Mouse (Mus musculus) limb, embryonic 15.5 days (tissue): ENCODE data around the gene Xrcc2. TPM values are rescaled to one million over a fixed set of nuclear protein-coding genes. Genes with fewer than 3 reads are reported as not detected.
"Not testable (repeated sequence)": the region's sequence is repeated elsewhere in the genome, so short reads cannot be mapped to it uniquely, and the experiment has no call there.

Experiments used
- ATAC-seq: fragments of 200-750 bp; cut with Nextera tagmentation; 2 replicates; pipeline ENCODE4 v1.8.0; 2017; ENCODE audit warnings: low read depth, moderate TSS enrichment; ENCODE audit not compliant: insufficient number of reproducible peaks, low FRiP score, low TSS enrichment
- H3K27ac ChIP-seq: fragments of 300-500 bp; sonication (generic); 2 replicates; pipeline ENCODE4 v1.5.1; 2015; ENCODE audit warnings: moderate library complexity, mild to moderate bottlenecking, inconsistent platforms
- H3K27me3 ChIP-seq: fragments of 300-500 bp; sonication (generic); 2 replicates; pipeline ENCODE4 v1.6.1; 2015; ENCODE audit warnings: inconsistent platforms
- H3K36me3 ChIP-seq: fragments of 300-500 bp; sonication (generic); 2 replicates; pipeline ENCODE4 v1.6.1; 2015; ENCODE audit warnings: inconsistent platforms
- H3K4me1 ChIP-seq: fragments of 300-500 bp; sonication (generic); 2 replicates; pipeline ENCODE4 v1.6.1; 2015; ENCODE audit warnings: inconsistent platforms
- H3K4me2 ChIP-seq: fragments of 300-500 bp; sonication (generic); 2 replicates; pipeline ENCODE4 v1.6.1; 2015; ENCODE audit warnings: mild to moderate bottlenecking, inconsistent platforms
- H3K4me3 ChIP-seq: fragments of 300-500 bp; sonication (generic); 2 replicates; pipeline ENCODE4 v1.5.1; 2015; ENCODE audit warnings: mild to moderate bottlenecking, inconsistent platforms
- H3K9ac ChIP-seq: fragments of 300-500 bp; sonication (generic); 2 replicates; pipeline ENCODE4 v1.6.1; 2015; ENCODE audit warnings: inconsistent platforms
- H3K9me3 ChIP-seq: fragments of 300-500 bp; sonication (generic); 2 replicates; pipeline ENCODE4 v1.6.1; 2016; ENCODE audit warnings: inconsistent platforms
- WGBS: fragments of 180-500 bp; shearing (Covaris S2); methylation state at CpG from one replicate; pipeline ENCODE4 v1.1.7; 2015; 5-methylcytosine and 5-hydroxymethylcytosine counted together
- polyA plus RNA-seq: library from polyadenylated mRNA; unstranded; fragments of >200 nt; fragmentation: Nextera tagmentation; extraction: Ambion mirVana; gene quantifications from 2 replicates; pipeline ENCODE4 v1.2.1, GENCODE M21; 2015

Xrcc2 gene
- polyA plus RNA-seq, 1 experiment from 2014 or later = 6.5 TPM

GRCm38 (mm10) chr5:25723016-25723415, 17.4 kb upstream of the Xrcc2 start:
- Histone ChIP-seq H3K9ac (no peak overlapping the region), H3K27ac (no peak overlapping the region), H3K36me3 (no peaks in the 10 kb centered on the region), H3K9me3 (no peaks in the 10 kb centered on the region), H3K4me2 (no peak overlapping the region), H3K4me3 (no peak overlapping the region), H3K4me1 (no peaks in the 10 kb centered on the region), H3K27me3 (no peaks in the 10 kb centered on the region)
- WGBS = 70% methylated on average over 2 of the region's 2 CpGs
- ATAC-seq = no peak

DNA sequence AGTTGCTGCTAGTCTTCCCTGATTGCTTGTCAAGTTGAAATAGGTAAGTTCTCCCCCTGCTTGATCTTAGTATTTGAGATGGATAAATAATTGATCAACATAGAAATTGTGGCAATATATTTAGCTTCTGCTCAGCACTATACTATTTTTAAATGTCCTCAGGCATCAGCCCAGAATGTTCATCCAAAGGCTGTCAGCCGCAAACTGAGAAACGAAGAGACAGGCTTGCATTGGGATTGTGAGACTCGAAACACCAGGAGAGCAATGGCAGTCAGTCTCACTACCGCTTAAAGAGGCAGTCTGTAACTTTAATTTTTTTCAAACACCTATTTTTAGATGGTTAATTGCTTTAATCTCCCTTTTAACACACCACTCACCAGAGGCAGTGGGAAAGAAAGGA, 13.8 kb upstream of the Xrcc2 start:
- H3K4me2 ChIP-seq = no peak overlapping the region
- no peak overlapping the region for H3K4me3 ChIP-seq
- H3K4me1 ChIP-seq = no peaks in the 10 kb centered on the region
- ATAC-seq = no peak
- H3K27me3 ChIP-seq = no peaks in the 10 kb centered on the region
- no peak overlapping the region for H3K9ac ChIP-seq
- WGBS = 76% methylated on average over 4 of the region's 4 CpGs
- no peaks in the 10 kb centered on the region for H3K9me3 ChIP-seq
- no peaks in the 10 kb centered on the region for H3K36me3 ChIP-seq
- no peak overlapping the region for H3K27ac ChIP-seq

DNA sequence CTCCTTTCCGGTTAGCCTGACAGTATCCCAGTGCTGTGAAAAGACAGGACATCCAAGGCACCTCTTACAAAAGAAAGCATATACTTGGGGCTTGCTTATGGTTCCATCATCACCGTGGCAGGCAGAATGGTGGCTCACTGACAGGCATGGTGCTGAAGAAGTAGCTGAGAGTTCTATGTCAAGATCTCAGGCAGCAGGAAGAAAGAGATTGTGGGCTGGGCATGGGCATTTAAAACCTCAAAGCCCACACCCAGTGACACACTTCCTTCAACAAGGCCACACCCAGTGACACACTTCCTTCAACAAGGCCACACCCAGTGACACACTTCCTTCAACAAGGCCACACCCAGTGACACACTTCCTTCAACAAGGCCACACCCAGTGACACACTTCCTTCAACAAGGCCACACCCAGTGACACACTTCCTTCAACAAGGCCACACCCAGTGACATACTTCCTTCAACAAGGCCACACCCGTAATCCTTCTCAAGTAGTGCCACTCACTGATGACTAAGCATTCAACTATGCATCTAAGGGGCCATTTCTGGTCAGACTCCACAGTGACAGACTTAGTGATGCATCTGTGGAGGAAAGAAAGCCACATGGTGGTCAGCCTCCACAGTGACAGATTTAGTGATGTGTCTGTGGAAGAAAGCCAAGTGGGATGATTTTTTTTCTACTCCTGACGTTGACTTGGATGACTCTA, 7.5 kb upstream of the Xrcc2 start:
- not testable (repeated sequence) for ATAC-seq, H3K4me2 ChIP-seq, H3K9me3 ChIP-seq, H3K36me3 ChIP-seq, H3K4me1 ChIP-seq, H3K27me3 ChIP-seq, H3K4me3 ChIP-seq, H3K9ac ChIP-seq, H3K27ac ChIP-seq
- WGBS = 94% methylated on average over 4 of the region's 4 CpGs

GRCm38 (mm10) chr5:25704702-25705566, 691 bp downstream of the Xrcc2 start:
- Histone ChIP-seq H3K9me3 (no peaks in the 10 kb centered on the region), H3K27ac (peak overlapping the region; percentile 73), H3K27me3 (no peaks in the 10 kb centered on the region), H3K4me1 (peaks cover 10% of the 10 kb centered on the region), H3K4me2 (peak overlapping the region; percentile 66), H3K9ac (peak overlapping the region; percentile 47), H3K4me3 (peak overlapping the region; percentile 85), H3K36me3 (0 out of 2 replicates have a peak, but pooled peaks cover 3% of the 10 kb centered on the region)
- peak; percentile 42; the same call in 1 of the 2 replicates for ATAC-seq
- WGBS = 21% methylated on average over 19 of the region's 19 CpGs

GRCm38 (mm10) chr5:25697941-25698340, 7.7 kb downstream of the Xrcc2 start:
- WGBS = 86% methylated on average over 7 of the region's 7 CpGs
- Histone ChIP-seq H3K4me2 (no peak overlapping the region), H3K4me1 (no peaks in the 10 kb centered on the region), H3K4me3 (no peak overlapping the region), H3K36me3 (0 out of 2 replicates have a peak, but pooled peaks cover 6% of the 10 kb centered on the region), H3K9ac (no peak overlapping the region), H3K27me3 (no peaks in the 10 kb centered on the region), H3K27ac (no peak overlapping the region), H3K9me3 (no peaks in the 10 kb centered on the region; the same call in 1 of the 2 replicates)
- no peak for ATAC-seq

DNA sequence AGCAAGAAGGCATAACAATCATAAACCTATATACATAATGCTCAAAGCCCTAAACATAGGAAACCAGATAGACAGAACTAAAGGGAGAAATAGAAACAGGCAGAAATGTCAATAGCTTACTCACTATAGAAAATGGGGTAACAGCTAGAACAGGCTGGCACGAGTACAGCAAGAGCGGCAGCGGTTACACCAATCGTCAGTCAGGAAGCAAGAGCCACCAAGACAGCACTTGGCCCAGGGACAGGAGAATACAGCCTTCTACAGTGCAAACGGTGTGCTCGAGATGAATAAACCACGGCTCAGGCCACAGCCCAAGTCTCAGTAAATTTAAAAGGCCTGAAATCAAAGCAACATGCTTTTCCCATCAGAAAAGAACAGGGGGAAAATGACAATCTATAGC, 9.4 kb downstream of the Xrcc2 start:
- no peak for ATAC-seq
- WGBS = 85% methylated on average over 7 of the region's 7 CpGs
- 0 out of 2 replicates have a peak, but pooled peaks cover 17% of the 10 kb centered on the region for H3K36me3 ChIP-seq
- no peaks in the 10 kb centered on the region; the same call in 1 of the 2 replicates for H3K9me3 ChIP-seq
- H3K9ac ChIP-seq = no peak overlapping the region
- no peaks in the 10 kb centered on the region for H3K4me1 ChIP-seq
- no peak overlapping the region for H3K4me3 ChIP-seq
- no peak overlapping the region for H3K27ac ChIP-seq
- H3K4me2 ChIP-seq = no peak overlapping the region
- H3K27me3 ChIP-seq = no peaks in the 10 kb centered on the region

- no peaks in the 10 kb centered on the region; the same call in 1 of the 2 replicates for H3K9me3 ChIP-seq
- H3K9ac ChIP-seq = no peak overlapping the region
- H3K4me2 ChIP-seq = no peak overlapping the region
- ATAC-seq = no peak
- no peak overlapping the region for H3K27ac ChIP-seq
- no peaks in the 10 kb centered on the region for H3K27me3 ChIP-seq
- no peak overlapping the region for H3K4me3 ChIP-seq
- no peaks in the 10 kb centered on the region for H3K4me1 ChIP-seq
- WGBS = 84% methylated on average over 6 of the region's 6 CpGs
- H3K36me3 ChIP-seq = 0 out of 2 replicates have a peak, but pooled peaks cover 20% of the 10 kb centered on the region
Measured at GRCm38 (mm10) chr5:25695786-25696185, 9.8 kb downstream of the Xrcc2 start.

GRCm38 (mm10) chr5:25671696-25672520, 33.7 kb downstream of the Xrcc2 start:
- peaks cover under 1% of the 10 kb centered on the region; the same call in 1 of the 2 replicates for H3K4me1 ChIP-seq
- 82% methylated on average over 31 of the region's 31 CpGs for WGBS
- H3K9ac ChIP-seq = no peak overlapping the region
- no peaks in the 10 kb centered on the region for H3K9me3 ChIP-seq
- H3K4me2 ChIP-seq = 0 out of 2 replicates have a peak overlapping the region, but pooled peaks have one; percentile 10
- H3K27ac ChIP-seq = no peak overlapping the region
- 0 out of 2 replicates have a peak, but pooled peaks have one; percentile 12 for ATAC-seq
- H3K36me3 ChIP-seq = no peaks in the 10 kb centered on the region
- H3K4me3 ChIP-seq = no peak overlapping the region
- H3K27me3 ChIP-seq = no peaks in the 10 kb centered on the region

- no peaks in the 10 kb centered on the region for H3K36me3 ChIP-seq
- H3K4me1 ChIP-seq = peaks cover 2% of the 10 kb centered on the region
- no peak overlapping the region for H3K27ac ChIP-seq
- H3K4me3 ChIP-seq = no peak overlapping the region
- no peak for ATAC-seq
- WGBS = 65% methylated on average over 3 of the region's 3 CpGs
- no peak overlapping the region for H3K4me2 ChIP-seq
- H3K9me3 ChIP-seq = no peaks in the 10 kb centered on the region
- H3K27me3 ChIP-seq = no peaks in the 10 kb centered on the region
- no peak overlapping the region for H3K9ac ChIP-seq
Measured at GRCm38 (mm10) chr5:25671051-25671450, 34.6 kb downstream of the Xrcc2 start.

DNA sequence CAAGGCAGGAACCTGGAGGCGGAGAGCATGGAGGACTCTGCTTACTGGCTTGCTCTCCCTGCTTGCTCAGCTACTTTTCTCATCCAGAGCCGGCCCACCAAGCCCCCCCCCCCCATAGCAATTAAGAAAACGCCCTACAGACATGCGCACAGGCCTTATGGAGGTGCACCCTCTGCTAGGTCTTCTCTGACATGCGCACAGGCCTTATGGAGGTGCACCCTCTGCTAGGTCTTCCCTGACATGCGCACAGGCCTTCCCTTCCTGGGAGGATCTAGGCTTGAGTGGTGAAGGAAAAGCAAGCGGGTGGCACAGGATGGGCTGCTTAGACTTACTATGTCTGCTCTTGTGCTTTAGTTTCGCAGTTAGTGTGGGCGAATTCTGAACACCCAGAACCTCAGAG, 37.3 kb downstream of the Xrcc2 start:
- Histone ChIP-seq H3K9ac (no peak overlapping the region), H3K4me3 (no peak overlapping the region), H3K4me2 (no peak overlapping the region), H3K9me3 (no peaks in the 10 kb centered on the region), H3K4me1 (peaks cover 3% of the 10 kb centered on the region), H3K27ac (no peak overlapping the region), H3K36me3 (no peaks in the 10 kb centered on the region), H3K27me3 (no peaks in the 10 kb centered on the region)
- 82% methylated on average over 9 of the region's 9 CpGs for WGBS
- no peak for ATAC-seq

GRCm38 (mm10) chr5:25666684-25667083, 38.9 kb downstream of the Xrcc2 start:
- no peaks in the 10 kb centered on the region for H3K9me3 ChIP-seq
- no peak overlapping the region for H3K4me2 ChIP-seq
- no peak overlapping the region for H3K27ac ChIP-seq
- H3K36me3 ChIP-seq = no peaks in the 10 kb centered on the region
- 71% methylated on average over 9 of the region's 9 CpGs for WGBS
- no peak overlapping the region for H3K4me3 ChIP-seq
- no peak for ATAC-seq
- H3K9ac ChIP-seq = no peak overlapping the region
- peaks cover 3% of the 10 kb centered on the region for H3K4me1 ChIP-seq
- H3K27me3 ChIP-seq = no peaks in the 10 kb centered on the region
